Mouse (Mus musculus): ENCODE data around the gene Stip1.

The Stip1 gene

GRCm38 (mm10) chr19:6980381-6981093, 59.2 kb downstream of the Stip1 start, which contains the start of gene Fkbp2:
TSS of gene Fkbp2 (minus strand) at chr19:6980501.
- peak; percentile 98 for DNase-seq

GRCm38 (mm10) chr19:6979486-6980380, 60.0 kb downstream of the Stip1 start:
- peak; percentile 100 for DNase-seq

GRCm38 (mm10) chr19:6979001-6979479, 60.7 kb downstream of the Stip1 start:
- peak; percentile 43 for DNase-seq

GRCm38 (mm10) chr19:6978639-6978974, 61.2 kb downstream of the Stip1 start:
- no peak for DNase-seq

GRCm38 (mm10) chr19:6977759-6978638, 61.8 kb downstream of the Stip1 start:
- no peak for DNase-seq

GRCm38 (mm10) chr19:6975537-6976521, 63.9 kb downstream of the Stip1 start, which contains the start of gene Plcb3:
TSS of gene Plcb3 (minus strand) at chr19:6976470.
- peak; percentile 58 for DNase-seq

- DNase-seq, result peak; percentile 77
These were observed 65.3 kb downstream of the Stip1 start, which contains the start of gene Ppp1r14b for GRCm38 (mm10) chr19:6974211-6975205. TSS of gene Ppp1r14b (plus strand) at chr19:6974968.

- no peak for DNase-seq
These were observed 66.1 kb downstream of the Stip1 start for GRCm38 (mm10) chr19:6973581-6974190.

GRCm38 (mm10) chr19:6972247-6972917, 67.4 kb downstream of the Stip1 start:
- DNase-seq, result no peak

GRCm38 (mm10) chr19:6971644-6972043, 68.1 kb downstream of the Stip1 start:
- DNase-seq, result no peak
